Mouse (Mus musculus) left cerebral cortex, postnatal 10 days (tissue): ENCODE data around the gene Arhgef16. TPM values are rescaled to one million over a fixed set of nuclear protein-coding genes. Genes with fewer than 3 reads are reported as not detected.

Experiments
- DNase-seq, 2 experiments: peaks; one replicate each; pipeline ENCODE4 v3.0.0; 2021 to 2022; ENCODE audit warnings: low spot score in 2 of 2, mixed read lengths in 1 of 2; ENCODE audit errors: extremely low spot score in 1 of 2
- intact Hi-C: fragments of 180-260 bp; cut with DNase I; formaldehyde crosslinking; loops from one replicate; pipeline ENCODE4 v1.15.1; 2025
- total RNA-seq, 2 experiments: library from RNA; stranded (reverse); gene quantifications; 2 replicates each; pipeline ENCODE4 v1.2.3; 2021

Gene Arhgef16
- total RNA-seq, result under 1 TPM; 0.21 to 0.69 TPM

DNA sequence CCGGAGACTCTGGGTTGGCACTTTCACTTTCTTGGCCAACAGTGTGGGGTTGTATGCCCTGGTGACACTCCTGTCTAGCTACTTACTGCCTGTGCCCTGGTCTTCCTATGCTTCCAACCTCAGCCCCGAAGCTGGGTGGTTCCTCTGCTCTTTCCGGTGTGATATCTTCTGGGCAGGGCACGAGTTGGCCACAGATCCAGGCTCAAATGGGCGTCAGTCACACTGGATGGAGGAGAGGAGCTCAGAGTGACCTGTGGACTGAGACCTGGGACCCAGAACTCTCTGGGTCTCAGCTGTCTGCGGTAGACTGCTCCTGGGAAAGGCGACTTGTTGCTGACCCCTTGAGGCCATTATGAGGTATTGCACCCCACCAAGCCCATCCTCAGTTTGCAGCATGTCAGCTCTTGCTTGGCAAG, at the start of gene Arhgef16:
Gene Arhgef16, minus strand, starts transcription at position 211 of the 416 bp plus-strand sequence.
- peak in 1 of 2 experiments; percentile 41 for DNase-seq
- intact Hi-C loops, result loop anchor here (5.0 kb wide), 2 partner anchors 134 to 234 kb away; no protein-coding TSS in a partner anchor

- intact Hi-C loops, result no loop called here
- no peak for DNase-seq
Measured at GRCm38 (mm10) chr4:154348197-154348786, 46.8 kb upstream of the Arhgef16 start.

GRCm38 (mm10) chr4:154346731-154347522, 45.5 kb upstream of the Arhgef16 start:
- intact Hi-C loops, result no loop called here
- no peak for DNase-seq

DNA sequence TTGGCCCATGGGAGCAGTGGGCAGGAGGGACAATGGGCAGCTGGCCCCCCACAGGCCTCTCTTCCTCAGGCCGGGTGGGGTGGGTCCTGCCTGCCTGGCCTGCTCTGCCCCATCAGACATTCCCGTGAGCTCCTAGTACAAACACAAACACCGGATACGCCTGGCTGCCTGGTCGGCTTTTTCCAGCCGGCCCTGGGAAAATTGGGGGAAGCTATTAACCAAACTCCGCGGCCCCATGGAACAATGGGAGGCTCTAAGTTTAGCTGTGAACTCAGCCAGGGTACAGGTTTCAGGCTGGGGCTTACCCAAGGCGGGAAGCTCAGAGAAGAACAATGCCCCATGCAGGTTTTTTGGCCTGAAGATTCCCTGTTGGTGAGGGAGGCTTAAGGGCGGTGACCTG, 35.2 kb upstream of the Arhgef16 start:
- intact Hi-C loops, result no loop called here
- peak in 1 of 2 experiments; percentile 82 for DNase-seq

- peak; percentile 53 to 73 for DNase-seq
- intact Hi-C loops, result no loop called here
Measured at GRCm38 (mm10) chr4:154335761-154336160, 34.3 kb upstream of the Arhgef16 start, which contains the start of gene B230104I21Rik. TSS of gene B230104I21Rik (plus strand) at chr4:154336127.

DNA sequence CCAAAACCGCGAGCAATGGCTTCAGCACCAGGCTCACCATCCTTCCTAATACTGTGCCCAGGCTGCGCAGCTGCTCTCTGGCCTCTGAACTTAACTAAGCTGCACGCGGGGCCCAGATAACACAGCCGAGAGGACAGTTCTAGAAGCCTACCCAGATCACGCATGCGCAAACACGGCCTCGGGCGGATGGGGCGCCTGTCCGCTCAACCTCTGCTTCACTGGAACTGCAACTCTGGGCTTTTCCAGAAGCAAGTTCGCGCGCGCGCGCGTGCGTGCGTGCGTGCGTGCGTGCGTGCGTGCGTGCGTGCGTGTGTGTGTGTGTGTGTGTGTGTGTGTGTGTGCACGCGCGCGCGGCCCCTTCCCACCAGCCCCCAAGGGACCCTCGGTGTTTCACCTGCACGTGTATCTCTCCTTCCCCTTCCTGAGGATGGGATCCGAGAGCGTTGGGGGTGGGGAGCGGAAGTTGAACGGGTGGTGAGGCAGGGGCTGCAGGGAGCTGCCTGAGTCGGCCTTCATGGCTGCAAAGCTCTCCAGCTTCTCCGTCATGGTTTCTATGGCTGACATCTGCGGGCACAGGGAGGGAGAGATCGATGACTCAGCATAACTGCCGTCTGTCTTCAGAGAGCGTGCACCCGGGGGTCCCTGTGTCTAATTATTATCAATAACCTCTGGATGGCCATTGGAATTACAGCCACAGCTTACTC, 33.4 kb upstream of the Arhgef16 start:
- DNase-seq, result peak in 1 of 2 experiments; percentile 63
- intact Hi-C loops, result no loop called here

DNA sequence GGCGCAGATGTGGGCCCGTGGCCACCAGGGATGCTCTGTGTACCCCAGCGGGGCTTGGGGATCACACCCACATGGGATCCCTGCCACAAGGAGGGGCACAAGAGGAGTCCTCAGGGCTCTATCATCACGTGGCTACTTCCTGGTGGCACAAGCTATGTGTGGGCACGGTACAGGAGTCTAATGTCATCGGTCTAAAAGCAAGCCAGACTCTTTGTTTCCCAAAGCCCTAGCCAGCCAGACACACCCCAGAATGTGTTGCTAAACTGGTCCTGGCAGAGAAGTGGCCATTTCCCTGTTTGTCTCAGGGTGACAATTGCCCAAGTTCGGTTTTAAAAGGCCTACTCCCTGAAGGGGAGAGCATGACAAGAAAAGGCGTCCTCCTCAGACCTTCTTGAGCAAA, 31.8 kb upstream of the Arhgef16 start:
- intact Hi-C loops, result no loop called here

GRCm38 (mm10) chr4:154331271-154331670, 29.8 kb upstream of the Arhgef16 start:
- no peak for DNase-seq
- intact Hi-C loops, result no loop called here

More for the DNA sequence above, 31.8 kb upstream of the Arhgef16 start:
- no peak for DNase-seq

DNA sequence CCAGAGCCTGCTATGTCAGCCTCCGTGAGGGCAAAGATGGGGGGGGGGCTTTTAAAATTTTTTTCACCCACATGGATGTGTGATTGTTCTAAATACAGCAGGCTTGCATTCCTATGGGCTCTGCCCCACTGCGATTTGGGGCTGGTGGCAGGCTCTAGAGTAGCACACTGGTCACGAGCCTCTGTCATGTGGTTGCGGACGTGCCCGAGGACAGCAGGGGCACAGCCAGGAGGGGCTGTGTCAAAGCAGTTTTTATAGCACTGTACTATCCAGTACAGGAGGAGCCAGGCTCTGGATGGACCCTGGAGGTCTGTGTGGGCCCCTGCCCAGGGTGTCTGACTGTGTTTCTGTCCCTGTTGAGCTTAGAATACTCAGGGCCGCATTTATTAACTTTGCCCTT, 28.5 kb upstream of the Arhgef16 start:
- DNase-seq, result no peak
- intact Hi-C loops, result no loop called here

- intact Hi-C loops, result loop anchor here (5.0 to 10.0 kb wide), 3 partner anchors 308 to 488 kb away; partner anchors contain the start of gene Prdm16
- DNase-seq, result peak; percentile 60 to 80
Measured at GRCm38 (mm10) chr4:154328836-154329235, 27.4 kb upstream of the Arhgef16 start.

- DNase-seq, result no peak
- intact Hi-C loops, result loop anchor here (5.0 to 10.0 kb wide), 3 partner anchors 309 to 489 kb away; partner anchors contain the start of gene Prdm16
Measured at GRCm38 (mm10) chr4:154328431-154328830, 27.0 kb upstream of the Arhgef16 start.

- no peak for DNase-seq
- intact Hi-C loops, result loop anchor here (5.0 to 10.0 kb wide), 3 partner anchors 312 to 492 kb away; partner anchors contain the start of gene Prdm16
Measured at GRCm38 (mm10) chr4:154325410-154325809, 23.9 kb upstream of the Arhgef16 start.

DNA sequence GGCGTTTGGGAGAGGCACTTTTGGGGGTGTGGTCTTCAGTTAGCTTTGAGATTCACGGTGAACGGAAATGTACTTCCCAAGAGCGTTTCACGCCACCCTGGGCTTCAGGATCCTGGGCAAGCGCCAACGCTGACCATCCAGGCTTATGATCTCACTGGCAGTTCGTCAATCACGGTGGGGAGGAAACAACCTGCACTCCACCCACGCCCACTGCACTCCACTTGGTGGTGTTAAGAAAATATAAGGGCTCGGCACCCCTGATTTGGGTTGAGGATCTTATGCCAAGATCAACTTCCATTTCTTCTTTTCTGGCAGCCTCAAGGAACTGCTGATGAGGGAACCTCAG, 12.1 kb upstream of the Arhgef16 start:
- intact Hi-C loops, result no loop called here
- peak in 1 of 2 experiments; percentile 51 for DNase-seq

GRCm38 (mm10) chr4:154312935-154313621, 11.6 kb upstream of the Arhgef16 start:
- intact Hi-C loops, result no loop called here
- DNase-seq, result peak in 1 of 2 experiments; percentile 66

GRCm38 (mm10) chr4:154312143-154312812, 10.8 kb upstream of the Arhgef16 start:
- intact Hi-C loops, result no loop called here
- no peak for DNase-seq

- no peak for DNase-seq
- intact Hi-C loops, result no loop called here
Measured at GRCm38 (mm10) chr4:154310576-154311262, 9.2 kb upstream of the Arhgef16 start.

DNA sequence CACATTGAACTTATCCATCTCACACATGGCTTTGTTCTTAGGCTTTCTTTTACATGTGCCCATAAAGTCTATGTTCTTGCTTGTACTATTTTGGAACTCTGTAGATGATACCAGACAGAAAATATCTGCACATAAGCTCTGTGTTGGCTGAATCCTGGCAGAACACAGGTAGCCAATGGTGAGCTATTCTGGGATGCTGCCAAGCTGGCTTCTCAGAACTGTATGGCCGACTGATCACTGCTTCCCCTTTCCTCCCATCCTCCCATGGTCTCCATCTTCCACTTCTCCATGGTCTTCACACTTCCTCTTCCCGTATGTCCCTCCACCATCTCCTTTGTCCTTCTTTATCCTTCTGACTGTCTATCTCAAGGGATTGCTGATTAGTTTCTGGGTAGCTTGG, 7.7 kb upstream of the Arhgef16 start:
- DNase-seq, result no peak
- intact Hi-C loops, result no loop called here
